Mouse (Mus musculus): ENCODE data around the gene Glcci1. TPM values are rescaled to one million over a fixed set of nuclear protein-coding genes. Genes with fewer than 3 reads are reported as not detected.

Glcci1 gene
- total RNA-seq, 2 experiments from 2014 or later, result 7.0 to 16.9 TPM

- ATAC-seq (replicated peaks; ENCODE audit: low FRiP score, low TSS enrichment, poor library complexity, severe bottlenecking), result no peak
These were observed 123.3 kb downstream of the Glcci1 start for GRCm38 (mm10) chr6:8632701-8633100.

- ATAC-seq (replicated peaks; ENCODE audit: low FRiP score, low TSS enrichment, poor library complexity, severe bottlenecking), result no peak
These were observed 128.7 kb downstream of the Glcci1 start for GRCm38 (mm10) chr6:8638122-8638521.

- no peak for ATAC-seq (replicated peaks; ENCODE audit: low FRiP score, low TSS enrichment, poor library complexity, severe bottlenecking)
These were observed 129.5 kb downstream of the Glcci1 start for GRCm38 (mm10) chr6:8638899-8639298.

GRCm38 (mm10) chr6:8639526-8639925, 130.1 kb downstream of the Glcci1 start:
- ATAC-seq (replicated peaks; ENCODE audit: low FRiP score, low TSS enrichment, poor library complexity, severe bottlenecking), result no peak

GRCm38 (mm10) chr6:8640863-8641262, 131.5 kb downstream of the Glcci1 start:
- peak; percentile 50; the same call in 1 of the 2 replicates for ATAC-seq (replicated peaks; ENCODE audit: low FRiP score, low TSS enrichment, poor library complexity, severe bottlenecking)

- no peak for ATAC-seq (replicated peaks; ENCODE audit: low FRiP score, low TSS enrichment, poor library complexity, severe bottlenecking)
These were observed 135.3 kb downstream of the Glcci1 start for GRCm38 (mm10) chr6:8644703-8645102.

GRCm38 (mm10) chr6:8645708-8646107, 136.3 kb downstream of the Glcci1 start:
- no peak for ATAC-seq (replicated peaks; ENCODE audit: low FRiP score, low TSS enrichment, poor library complexity, severe bottlenecking)

Data from megakaryocyte-erythroid progenitor cell, adult 5-6 weeks (primary cell).